Mouse (Mus musculus): ENCODE data around the gene Pdzrn4.

The Pdzrn4 gene

DNA sequence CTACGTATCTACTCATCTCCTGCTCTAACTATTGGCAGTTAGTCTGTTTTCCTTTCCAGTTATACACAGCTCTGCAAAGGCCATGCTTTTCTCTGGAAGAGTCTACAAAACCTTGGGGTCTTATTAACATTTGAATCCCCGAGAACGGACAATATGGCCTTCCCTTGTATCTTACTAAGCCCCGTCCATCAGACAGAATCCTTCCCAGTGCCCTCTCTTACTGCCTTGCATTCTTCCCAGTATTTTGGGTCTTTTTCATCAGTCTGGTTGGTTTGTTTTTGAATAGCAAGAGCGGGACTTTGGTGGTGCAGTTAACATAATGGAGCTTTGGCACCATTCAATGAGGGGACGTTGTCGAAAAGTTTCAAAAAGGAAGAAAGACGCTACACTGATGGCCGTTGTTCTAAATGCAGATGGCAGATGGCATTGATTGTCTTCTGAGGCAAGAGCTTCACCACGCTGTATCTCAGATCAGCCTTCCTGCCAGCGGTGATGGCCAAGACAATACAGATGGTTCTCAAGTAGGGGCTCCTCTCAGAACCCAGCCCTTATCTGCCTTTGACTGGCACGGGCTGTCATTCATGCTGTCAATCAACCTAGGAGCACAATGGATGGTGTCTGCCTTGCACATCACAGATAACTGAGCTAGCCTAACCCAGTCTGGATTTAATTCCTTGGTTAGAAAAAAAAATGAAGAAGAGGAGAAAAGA lies 98.9 kb downstream of the Pdzrn4 start:
- in situ Hi-C loops (cut with MboI; ENCODE audit: low sequenced_read_pairs) = no loop called here

DNA sequence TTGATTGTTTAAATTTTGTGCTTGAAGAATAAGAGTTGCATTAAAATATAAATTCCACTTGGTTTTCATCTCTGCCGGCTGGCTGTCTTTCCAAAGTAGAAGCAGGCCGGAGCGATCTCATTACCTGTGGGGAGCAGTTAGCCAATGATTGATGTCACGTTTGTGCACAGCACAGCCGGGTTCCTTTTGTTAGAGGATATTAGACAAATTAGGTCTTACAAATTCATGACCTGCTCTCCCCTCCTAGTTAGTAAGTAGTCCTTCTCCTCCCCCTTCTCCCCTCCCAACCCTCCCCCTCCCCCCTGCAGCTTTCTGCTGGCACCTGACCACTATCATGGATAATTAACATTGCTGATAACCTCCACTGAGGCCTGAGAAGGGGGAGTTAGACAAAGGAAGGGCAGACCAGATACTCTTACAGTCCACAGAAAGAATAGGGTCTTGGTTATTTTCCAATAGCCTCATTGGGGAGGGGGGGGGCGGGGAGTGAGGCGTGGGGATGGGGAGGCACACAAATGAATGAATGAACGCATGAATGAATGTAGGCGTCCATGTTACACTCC lies 103.7 kb downstream of the Pdzrn4 start:
- in situ Hi-C loops (cut with MboI; ENCODE audit: low sequenced_read_pairs) = no loop called here

DNA sequence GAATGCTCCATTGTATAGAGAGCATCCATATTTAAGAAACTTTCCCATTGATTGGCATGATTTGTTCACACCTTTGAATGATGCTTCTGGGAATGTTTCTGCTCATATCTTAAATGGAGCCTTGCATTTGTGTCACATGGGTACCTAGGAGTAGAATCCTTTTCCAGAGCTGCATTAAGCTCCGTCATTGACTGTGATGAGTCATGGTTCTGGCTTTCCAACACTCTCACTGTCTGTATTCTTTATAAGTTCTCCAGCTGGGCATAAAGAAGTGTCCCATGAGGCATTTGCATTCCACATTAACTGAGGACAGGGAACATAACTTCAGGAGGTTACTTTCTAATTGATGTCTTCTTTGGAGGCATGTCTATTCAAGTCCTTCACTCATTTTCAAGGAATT lies 106.1 kb downstream of the Pdzrn4 start:
- in situ Hi-C loops (cut with MboI; ENCODE audit: low sequenced_read_pairs) = no loop called here

DNA sequence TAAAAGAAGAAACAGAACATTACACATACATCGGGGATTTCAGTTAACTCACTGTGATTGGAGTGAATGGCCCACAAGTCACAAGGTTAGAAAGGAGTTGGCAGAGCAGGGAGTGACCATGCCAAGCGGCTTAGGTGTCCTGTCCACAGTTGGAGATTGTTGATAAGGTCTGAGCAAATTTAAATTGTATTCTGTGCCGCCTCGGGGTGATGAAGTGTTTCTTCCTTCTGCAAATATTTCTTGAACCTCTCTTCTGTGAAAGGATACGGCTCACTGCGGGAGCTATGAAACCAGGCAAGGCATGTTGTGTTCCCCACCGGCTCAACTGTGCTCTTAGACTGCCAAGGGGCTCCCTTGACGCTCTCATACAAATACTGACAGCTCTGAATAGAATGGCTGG lies 112.7 kb downstream of the Pdzrn4 start:
- in situ Hi-C loops (cut with MboI; ENCODE audit: low sequenced_read_pairs) = no loop called here

DNA sequence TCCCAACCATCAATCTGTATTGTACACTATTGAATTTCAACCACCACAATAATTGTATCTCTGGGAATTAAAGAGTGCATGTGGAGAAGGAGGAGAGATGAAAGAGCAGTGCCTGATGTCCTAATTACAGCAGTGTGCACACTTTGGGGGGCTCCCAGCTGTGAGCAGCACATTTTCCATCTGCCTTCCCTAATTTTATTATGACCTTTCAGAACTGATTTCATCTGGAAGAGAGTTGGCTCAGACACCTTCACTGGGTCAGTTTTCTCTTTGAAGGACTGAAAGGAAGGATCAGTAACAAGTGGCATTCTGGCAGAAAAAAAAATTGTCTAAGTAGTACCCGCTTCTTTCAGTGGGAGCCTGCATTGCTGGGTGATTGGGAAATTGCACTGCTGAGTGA lies 119.0 kb downstream of the Pdzrn4 start:
- in situ Hi-C loops (cut with MboI; ENCODE audit: low sequenced_read_pairs) = no loop called here

DNA sequence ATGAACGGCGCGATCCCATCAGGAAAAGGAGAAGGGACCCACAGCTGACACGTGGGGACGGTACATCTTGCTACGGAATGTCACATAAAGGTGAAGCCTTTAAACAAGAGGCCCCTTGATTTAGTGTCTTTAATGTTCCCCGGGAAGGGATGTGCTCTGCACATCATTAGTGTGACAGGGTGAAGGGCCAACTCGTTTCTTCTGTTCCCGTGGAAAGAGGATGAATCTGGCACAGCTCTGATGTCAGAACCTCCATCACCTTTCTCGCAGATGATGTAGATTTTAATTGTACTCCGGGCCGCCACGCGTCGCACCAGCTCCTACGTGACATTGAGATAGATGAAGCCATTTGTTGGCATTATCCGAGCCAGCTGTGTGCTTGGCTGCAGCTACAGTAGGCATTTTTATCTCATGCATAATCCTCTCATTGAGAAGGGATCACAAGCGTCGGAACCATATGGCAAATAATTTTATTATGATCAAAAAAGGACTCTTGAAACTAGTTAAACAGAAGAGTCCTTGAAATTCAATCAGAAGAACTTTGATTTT lies 124.1 kb downstream of the Pdzrn4 start:
- in situ Hi-C loops (cut with MboI; ENCODE audit: low sequenced_read_pairs) = no loop called here

DNA sequence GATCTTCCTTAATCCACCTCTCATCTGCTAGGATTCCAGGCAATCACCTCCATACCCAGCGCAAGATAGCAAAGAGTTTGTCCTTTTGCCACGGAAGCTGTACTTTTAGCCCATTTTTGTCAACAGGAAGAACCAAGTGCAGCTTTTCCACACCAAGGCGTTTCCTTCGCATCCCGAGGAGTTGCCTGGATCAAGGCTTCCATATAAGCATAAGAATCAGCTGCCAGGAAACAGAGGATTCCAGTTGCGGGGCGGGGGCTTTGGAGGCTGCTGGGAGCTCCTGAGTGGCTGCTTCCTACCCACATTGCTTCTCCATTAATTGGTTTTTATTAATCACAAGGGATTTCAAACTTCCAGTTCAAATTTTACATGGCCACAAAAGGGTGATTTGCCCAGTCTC lies 125.0 kb downstream of the Pdzrn4 start:
- in situ Hi-C loops (cut with MboI; ENCODE audit: low sequenced_read_pairs) = no loop called here

DNA sequence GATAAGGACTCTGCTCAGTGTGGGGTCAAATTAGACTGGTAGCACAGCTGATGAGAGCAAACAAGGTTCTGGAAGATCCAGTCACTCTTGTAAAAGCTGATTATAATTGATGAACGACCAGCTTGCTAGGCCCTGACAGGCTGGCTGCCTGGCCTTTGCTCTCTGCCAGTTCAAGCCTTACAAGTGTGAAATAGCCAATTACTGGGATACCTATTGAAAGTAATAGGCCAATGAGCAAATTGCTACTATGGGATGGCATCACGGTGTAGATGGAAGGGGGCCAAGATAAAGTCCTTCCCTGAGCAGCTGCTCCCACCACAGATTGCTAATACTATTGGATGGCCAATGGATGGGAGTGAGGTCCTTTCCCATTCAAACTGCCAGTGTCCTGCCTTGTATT lies 128.2 kb downstream of the Pdzrn4 start:
- in situ Hi-C loops (cut with MboI; ENCODE audit: low sequenced_read_pairs) = no loop called here

DNA sequence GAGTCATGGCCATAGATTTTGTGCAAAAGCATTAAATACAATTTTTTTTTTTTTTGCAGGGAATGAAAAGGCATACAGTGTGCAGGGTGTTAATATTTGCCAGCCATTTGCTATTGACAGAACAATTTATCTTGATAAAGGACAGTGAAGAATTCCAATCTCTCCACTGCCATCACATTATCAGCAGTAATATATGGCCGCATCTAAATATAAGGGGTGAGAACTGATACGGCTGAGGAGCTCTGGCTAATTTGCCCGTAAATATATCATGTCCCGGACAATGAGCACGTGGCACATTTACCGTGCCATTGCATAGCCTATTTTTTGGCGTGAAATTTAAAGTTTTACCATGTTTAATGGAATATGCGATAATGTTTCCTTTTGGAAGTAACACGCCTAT lies 128.7 kb downstream of the Pdzrn4 start:
- in situ Hi-C loops (cut with MboI; ENCODE audit: low sequenced_read_pairs) = no loop called here

DNA sequence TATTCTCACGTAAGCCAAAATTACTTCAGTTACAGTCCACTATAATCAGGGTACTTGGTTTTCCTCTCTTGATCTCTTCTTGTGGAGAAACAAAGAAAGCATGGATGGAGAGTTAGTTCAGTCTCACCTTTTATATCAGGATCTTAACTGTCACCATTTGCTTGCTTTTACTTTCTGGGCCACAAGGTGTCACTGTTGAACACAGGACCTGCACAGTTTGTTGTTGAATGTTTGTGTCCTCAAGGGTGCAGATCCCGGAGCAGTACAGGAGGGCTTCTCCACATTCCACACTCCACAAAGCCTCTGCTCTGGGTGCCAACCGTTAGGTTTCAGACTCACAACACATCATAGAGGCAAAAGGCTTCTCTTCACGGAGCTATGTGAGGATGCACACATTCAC lies 130.1 kb downstream of the Pdzrn4 start:
- in situ Hi-C loops (cut with MboI; ENCODE audit: low sequenced_read_pairs) = no loop called here

DNA sequence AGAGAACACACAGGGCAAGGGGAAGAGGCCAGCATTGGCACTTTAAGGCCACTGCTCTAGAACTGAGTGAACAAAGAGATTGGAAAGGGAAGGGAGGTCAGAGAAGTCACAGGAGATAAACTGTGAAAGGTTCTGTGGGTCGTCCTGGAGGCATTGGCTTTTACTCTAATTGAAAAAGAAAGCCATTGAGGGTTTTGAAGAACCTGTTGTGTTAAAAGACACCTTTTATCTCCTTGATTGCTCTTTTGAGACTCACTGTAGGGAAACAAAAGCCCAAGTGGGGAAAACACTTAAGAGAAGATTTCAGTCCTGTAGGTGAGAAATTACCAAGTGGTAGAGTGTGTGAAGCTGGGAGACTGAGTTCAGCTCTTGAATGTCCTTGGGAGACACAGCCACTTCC lies 146.6 kb downstream of the Pdzrn4 start:
- in situ Hi-C loops (cut with MboI; ENCODE audit: low sequenced_read_pairs) = no loop called here

DNA sequence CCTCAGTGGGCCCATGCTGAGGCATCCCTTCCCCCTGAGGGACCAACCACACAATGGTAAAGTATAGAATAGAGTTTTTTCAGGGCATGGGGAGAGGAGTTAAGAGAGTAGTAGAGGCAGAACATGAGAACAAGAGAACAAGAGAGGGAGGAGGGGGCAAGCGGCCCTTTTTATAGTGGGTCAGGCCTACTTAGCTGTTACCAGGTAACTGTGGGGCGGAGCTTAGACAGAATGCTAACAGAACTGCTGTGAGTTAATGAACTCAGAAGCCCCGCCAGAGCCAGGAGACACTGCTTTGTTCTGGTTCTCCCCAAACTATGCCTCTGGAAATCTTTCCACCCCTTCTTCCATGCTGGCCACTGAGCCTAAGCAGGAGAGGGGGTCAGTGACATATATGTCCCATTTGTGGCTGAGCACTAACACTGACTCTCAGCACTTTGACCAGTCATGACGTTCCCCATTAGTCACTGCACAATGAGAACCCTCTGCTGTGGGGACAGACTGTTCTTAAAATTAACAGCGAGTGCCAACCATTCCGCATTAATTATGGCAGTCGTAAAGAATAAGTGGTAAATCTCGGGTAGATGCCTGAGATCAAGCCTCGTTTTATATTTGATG lies 150.7 kb downstream of the Pdzrn4 start:
- in situ Hi-C loops (cut with MboI; ENCODE audit: low sequenced_read_pairs) = no loop called here

DNA sequence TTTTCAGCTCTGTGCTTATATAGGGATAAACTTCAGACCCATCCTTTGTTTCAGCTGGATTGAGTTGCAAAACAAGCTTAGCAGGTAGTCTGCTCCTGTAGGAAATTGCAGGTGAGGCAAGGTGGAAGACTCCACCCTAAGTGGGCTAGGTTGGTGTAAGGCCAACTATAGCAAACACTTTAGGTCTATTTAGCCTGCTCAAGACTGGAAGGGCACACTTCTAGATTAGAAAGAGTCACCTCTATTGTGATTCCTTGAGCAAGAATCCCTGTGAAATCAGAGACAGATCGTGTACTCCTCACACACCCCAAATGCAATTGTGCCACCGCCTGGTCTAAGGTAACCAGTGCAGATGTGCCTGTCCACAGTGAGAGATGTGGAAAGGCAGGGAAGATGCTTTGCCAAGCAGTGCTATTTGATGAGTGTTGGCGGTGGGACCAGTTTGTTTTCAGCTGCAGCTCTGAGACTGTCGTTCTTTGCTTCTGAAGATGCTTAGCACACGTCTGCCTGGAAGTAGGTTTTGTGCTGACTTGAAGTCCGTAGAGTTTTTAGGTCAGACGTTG lies 158.4 kb downstream of the Pdzrn4 start:
- in situ Hi-C loops (cut with MboI; ENCODE audit: low sequenced_read_pairs) = no loop called here

DNA sequence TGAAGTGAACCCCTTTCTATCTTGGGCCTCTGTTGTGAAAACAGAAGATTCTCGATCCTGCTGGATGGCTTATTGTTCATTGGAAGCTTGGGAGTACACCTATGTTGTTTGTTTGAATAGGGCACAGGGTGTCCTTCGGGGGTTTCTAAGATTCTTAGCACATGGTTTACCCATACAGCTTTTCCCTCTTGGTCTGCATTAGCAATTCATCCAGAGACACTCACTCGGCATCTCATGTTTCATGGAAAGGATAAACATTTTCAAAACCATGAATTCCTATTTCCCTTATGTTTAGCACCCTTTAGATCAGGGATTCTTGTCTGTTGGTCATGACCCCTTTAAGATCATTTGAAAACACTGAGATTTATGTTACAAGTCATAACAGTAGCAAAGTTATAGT lies 159.0 kb downstream of the Pdzrn4 start:
- in situ Hi-C loops (cut with MboI; ENCODE audit: low sequenced_read_pairs) = no loop called here

DNA sequence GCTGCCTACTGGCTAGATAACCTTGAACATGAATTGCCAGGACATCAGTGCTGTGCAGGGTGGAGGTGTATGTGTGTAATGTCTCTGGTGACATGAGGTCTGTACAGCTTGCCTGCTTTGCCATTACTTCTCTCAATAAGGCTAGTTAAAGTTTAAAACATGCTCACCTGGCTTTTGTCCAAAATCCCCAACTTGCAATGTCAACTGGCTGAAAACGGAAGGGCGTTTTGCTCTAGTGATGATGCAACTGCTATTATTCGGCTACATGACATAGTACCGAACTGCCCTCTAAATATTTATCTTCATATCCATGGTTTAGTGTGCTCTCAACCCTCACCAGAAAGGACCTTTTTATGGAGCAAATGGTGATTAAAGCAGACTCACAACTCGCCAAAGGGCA lies 161.9 kb downstream of the Pdzrn4 start:
- in situ Hi-C loops (cut with MboI; ENCODE audit: low sequenced_read_pairs) = no loop called here

DNA sequence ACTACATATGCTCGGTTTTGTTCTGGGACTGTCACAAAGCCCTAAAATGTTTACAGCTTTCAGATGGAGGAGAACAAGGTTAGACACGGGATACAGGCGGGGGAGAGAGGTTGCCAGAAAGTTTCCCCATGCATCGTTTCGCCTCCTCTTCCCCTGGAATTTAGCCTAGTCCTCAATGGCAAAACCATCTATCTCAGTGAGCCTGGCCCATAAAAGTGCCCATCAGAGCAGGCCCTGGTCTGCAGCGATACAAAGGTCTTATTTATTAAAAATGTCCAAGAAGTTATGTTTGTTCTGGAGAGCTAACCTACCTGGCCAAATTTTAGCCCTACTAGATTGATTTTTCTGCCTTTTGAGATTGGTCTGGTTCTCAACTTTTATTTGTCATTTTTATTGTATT lies 165.5 kb downstream of the Pdzrn4 start:
- in situ Hi-C loops (cut with MboI; ENCODE audit: low sequenced_read_pairs) = no loop called here

DNA sequence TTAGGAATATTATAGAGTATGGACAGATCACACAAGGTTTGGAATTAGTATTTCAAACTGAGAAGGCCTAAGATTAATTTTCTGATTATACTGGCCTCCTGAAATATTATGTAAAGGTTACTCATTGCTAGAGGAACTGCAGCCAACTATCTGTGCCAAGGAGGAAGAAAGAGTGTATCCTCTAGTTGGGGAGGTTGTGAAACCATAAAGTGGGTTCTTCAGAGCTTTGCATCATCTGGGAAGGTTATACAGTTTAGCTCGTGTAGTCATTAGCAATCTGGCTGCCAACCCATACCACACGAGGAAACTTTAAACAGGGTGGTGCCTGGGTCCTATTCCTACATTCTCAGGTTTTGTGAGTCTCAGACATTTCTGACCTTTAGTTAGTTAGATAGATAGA lies 166.9 kb downstream of the Pdzrn4 start:
- in situ Hi-C loops (cut with MboI; ENCODE audit: low sequenced_read_pairs) = no loop called here

DNA sequence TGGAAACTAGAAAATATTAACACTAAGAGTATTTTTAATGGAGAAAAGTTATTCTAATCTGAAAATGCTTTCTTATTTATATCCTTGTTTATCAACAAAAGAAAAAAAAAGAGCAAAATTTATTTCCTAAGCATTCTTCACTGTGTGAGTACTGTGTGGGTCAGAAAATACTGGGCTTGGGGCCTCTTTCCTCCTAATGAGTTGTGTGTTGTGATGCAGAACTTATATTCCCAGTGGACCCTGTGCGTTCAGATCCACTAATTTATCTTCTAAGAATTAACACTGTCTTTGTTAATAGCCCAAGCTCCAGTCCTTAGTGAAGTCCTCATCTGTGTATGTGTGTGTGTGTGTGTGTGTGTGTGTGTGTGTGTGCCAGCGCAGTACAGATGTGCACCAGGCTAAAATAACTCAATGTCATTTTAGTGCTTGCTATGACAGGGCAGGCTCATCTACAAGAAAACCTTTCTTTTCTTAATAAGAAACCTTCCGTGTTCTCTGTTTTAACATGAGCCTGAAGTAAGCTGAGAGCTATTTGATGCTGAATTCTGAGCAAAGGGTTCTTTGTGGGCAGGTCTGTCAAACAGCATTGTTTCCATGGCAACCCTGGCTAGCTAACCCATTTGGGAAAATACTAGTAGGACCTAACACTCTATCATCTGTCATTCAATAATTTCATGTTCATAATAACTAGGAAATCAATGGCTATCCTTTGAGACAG lies 174.0 kb downstream of the Pdzrn4 start:
- in situ Hi-C loops (cut with MboI; ENCODE audit: low sequenced_read_pairs) = no loop called here

DNA sequence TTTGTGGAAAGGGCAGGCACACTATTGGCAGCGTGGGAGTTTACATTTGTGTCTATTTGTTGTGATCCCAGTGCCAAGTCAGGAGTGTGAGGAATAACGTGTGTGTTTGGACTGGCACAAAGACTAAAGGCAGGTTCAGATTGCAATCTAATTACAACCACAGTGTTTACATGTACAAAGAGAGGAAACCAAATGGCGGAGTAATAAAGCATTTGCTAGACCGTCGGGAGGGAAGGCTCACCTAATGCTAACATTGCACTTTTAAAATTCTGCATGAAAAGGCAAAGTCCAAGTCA lies 174.5 kb downstream of the Pdzrn4 start:
- in situ Hi-C loops (cut with MboI; ENCODE audit: low sequenced_read_pairs) = no loop called here

DNA sequence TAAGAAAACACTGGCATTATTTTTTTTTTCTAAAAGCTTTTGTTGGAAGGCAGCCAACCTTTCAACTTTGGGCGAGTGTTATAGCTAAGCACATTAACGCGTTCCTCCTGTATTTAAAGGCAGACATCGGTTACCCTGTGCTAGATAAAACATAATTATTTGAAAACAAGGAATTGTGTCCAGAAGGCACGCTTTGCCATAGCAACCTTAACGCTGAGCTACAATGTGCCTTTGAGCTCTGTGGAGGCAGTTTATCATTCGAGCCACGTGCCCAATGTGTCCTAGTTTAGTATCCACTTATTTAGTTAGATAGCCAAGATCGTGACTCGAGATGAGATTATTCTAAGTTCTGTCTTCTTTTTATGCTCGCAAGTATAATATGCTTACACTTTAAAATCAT lies 180.8 kb downstream of the Pdzrn4 start:
- in situ Hi-C loops (cut with MboI; ENCODE audit: low sequenced_read_pairs) = no loop called here

DNA sequence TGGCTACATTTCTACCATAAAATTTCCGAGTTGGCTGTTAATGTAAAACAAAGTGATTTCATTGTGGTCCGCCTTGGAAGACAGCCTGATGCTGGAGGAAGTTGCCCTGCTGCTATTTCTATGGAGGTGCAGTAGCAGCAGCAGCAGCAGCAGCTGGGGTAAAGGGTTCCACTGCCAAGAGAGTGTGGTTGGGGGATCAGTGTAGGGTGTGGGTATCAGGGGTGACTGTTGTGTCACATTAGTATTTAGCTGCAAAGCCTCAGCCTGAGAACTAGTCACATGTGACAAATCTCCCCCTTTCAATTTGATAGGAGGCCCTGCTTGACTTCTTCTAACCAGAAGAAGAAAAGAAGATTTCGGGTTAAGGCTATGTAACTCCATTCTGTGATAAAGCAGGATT lies 183.5 kb downstream of the Pdzrn4 start:
- in situ Hi-C loops (cut with MboI; ENCODE audit: low sequenced_read_pairs) = no loop called here
